Mouse (Mus musculus): Measurements from ENCODE around the gene Cul5.
A peak's percentile ranks its signal among the peaks of the same experiment; 100 is the strongest.

Cul5 gene

DNA sequence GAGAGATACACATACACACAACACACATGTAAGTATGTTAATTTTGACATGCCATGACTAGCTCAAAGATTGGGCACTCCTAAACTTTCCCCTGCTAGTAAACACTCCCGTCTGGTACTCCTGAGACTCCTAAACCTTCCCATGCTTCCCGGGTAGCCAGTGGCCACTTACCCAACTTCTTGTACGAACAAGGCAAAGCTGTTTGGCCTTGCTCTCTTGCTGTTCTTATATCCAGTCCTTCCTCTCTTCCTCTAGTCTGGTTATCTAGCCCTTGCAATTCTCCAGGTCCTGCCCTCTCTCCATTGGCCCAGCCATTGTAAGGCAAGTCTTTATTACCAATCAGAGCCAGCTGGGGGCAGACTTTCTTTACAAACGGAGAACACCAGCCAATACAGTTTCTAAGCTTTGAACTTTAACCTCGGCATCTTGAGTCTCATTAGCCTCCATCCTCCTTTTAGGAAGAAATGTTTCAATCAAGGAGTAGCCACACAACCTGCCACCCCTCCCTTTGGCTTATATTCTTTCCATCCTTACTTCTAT lies at the start of gene Cul5:
TSS of gene Cul5 (minus strand) at position 335 of the 540 bp plus-strand sequence.
- no peak for ATAC-seq (ENCODE audit: low TSS enrichment)

DNA sequence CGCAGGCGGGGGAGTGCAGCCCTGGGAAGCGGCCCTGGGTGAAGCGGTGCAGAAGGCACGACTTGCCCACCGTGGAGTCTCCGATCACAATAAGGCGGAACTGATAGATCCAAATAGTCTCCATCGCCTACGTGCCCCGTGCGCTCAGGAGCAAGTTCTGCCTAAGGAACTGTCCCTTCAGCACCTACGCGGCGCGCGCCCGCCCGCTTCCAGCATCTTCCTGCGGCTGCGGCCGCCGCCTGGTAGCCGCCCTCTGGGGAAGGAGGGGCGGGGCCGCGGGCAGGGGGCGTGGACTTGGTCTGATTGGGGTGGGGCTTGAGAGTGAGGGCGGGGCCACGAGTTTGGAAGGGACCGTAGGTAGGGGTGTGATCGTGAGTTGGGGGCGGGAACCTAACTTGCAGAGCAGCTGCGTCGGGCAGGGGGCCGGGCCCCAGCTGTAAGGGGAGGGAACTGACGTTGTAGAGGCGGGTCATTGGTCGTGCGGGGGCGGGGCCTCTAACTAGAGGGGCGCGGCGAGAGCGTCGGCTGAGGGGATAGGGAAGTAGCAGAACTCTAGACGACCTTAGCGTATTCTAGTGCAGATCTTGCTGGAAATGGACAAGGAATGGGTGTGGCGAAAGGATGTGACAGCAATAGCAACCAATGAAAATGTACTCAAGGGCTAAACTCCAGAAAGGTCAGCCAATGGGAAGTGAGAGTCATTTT lies 36.3 kb upstream of the Cul5 start, which contains the start of gene Rab39:
TSS of gene Rab39 (minus strand) at position 241 of the 705 bp plus-strand sequence.
- peak; percentile 92 for ATAC-seq (ENCODE audit: low TSS enrichment)

GRCm38 (mm10) chr9:53705491-53705991 lies 35.7 kb upstream of the Cul5 start:
- ATAC-seq (ENCODE audit: low TSS enrichment): peak; percentile 57

DNA sequence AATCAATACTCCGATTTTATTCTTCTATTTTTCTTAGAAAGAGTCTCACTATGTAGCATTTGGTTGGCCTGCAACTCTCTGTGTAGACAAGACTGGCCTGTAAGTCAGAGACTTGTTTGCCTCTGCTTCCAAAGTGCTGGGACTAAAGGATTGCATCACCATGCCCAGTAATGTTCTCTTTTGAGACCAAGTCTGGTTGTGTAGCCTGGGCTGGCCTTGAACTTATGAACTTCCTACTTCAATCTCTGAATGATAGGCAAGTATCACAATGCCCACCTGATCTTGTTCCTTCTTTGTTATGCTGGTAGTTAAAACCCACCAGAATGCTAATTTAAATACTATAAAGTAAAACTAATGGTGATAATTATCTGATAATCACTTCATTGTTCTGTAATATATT lies 33.2 kb upstream of the Cul5 start:
- ATAC-seq (ENCODE audit: low TSS enrichment): no peak

- ATAC-seq (ENCODE audit: low TSS enrichment): no peak
These were observed 30.7 kb upstream of the Cul5 start for GRCm38 (mm10) chr9:53700496-53700895.

DNA sequence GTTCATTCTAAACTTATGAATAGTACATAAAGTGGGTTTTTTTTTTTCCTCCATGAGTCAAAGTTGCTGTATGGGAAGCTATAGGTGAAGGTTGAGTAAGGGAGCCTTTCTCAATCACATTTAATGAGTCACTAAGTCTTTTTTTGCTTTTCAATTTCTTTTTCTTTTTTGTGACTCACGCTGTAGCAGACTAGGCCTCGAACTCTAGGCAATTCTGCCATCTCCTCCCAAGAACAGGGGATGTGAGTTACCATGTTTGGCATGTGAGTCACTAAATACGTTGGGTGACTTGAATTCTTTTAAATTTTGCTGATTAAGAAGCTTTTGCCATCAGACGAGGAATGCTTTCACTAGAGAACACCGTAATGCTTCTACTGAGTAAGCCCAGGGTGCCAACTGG lies 26.0 kb upstream of the Cul5 start:
- no peak for ATAC-seq (ENCODE audit: low TSS enrichment)

DNA sequence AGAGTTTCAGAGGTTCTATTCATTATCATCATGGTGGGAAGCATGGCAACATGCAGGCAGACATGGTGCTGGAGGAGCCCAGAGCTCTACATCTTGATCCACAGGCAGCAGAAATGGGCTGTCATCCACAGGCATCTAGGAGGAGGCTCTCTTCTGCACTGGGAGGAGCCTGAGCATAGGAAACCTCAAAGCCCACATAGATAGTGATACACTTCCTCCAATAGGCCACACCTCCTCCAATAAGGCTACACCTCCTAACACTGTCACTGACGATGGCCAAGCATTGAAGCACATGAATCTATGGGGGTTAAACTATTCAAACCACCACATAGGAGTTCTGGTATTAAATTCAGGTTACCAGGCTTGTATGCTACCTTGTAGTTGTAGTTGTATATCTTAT lies 23.9 kb upstream of the Cul5 start:
- ATAC-seq (ENCODE audit: low TSS enrichment): no peak

DNA sequence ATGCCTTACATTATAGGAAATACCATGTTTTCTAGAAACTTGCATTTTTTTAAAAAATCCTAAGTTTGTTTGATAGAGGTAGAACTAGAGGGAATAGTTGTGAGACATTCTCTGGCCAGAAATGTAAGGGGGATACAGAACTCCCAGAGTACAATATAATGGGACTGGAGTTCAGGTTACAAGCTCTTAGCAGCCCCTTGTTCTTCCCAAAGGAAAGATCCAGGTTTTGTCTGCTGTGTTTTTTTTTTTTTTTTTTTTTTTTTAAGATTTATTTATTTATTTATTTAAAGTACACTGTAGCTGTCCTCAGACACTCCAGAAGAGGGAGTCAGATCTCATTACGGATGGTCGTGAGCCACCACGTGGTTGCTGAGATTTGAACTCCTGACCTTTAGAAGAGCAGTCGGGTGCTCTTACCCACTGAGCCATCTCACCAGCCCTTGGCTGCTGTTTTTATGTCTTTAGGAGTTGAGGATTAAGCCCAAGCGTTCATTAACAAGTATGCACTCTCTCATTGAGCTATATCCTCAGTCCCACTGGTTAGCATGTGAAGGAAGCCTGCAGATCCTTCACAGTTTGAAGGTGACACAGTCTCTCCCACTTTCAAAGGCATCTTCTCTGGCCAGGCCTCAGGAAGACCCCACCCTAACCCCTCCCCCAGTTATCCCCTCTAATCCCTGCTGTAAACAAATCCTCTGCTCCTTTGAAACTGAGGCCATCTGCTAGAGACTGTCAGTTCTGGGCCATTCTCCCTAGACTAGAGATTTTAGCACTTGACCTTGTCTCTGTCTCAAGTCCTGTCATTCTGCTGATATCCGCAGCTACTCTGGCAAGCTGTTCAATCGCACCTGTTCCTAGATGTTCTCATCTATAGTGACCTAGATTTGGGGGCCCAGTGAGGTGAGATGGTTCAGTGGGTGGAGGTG lies 22.2 kb upstream of the Cul5 start:
- no peak for ATAC-seq (ENCODE audit: low TSS enrichment)

DNA sequence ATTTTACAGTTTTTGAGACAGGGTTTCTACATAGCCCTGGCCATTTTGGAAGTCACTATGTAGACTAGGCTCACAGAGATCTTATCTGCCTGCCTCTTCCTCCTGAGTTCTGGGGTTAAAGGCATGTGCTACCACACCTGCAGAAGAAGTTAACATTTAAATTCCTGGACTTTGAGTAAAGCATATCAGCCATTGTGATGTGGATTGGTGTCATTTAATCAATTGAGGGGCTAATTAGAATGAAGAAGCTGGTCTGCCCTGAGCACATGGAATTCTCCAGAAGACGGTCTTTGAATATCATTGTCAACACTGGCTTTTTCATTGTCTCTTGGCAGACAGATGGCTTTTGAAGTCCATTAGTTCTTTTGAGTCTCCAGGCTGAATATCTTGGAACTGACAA lies 11.0 kb upstream of the Cul5 start:
- no peak for ATAC-seq (ENCODE audit: low TSS enrichment)

DNA sequence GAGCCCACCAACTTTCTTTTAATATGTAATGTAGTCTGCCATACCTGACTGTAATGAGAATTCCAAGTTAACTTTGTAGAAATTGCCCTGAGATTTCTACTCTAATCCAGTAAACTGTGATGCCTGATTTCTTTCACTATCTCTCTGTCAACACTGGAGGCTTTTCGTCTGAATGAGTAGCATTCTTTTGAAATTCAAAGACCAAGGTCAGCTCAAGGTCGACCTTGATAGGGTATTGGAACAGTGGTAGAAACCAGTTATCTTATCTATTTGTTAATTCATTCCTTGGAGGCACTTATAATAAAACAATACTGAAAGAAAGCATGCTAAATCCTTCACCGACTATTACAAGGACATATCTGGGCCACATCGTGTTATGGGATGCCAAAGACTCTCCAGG lies 7.1 kb upstream of the Cul5 start:
- ATAC-seq (ENCODE audit: low TSS enrichment): no peak

GRCm38 (mm10) chr9:53673571-53673970 lies 3.8 kb upstream of the Cul5 start:
- peak; percentile 96 for ATAC-seq (ENCODE audit: low TSS enrichment)

DNA sequence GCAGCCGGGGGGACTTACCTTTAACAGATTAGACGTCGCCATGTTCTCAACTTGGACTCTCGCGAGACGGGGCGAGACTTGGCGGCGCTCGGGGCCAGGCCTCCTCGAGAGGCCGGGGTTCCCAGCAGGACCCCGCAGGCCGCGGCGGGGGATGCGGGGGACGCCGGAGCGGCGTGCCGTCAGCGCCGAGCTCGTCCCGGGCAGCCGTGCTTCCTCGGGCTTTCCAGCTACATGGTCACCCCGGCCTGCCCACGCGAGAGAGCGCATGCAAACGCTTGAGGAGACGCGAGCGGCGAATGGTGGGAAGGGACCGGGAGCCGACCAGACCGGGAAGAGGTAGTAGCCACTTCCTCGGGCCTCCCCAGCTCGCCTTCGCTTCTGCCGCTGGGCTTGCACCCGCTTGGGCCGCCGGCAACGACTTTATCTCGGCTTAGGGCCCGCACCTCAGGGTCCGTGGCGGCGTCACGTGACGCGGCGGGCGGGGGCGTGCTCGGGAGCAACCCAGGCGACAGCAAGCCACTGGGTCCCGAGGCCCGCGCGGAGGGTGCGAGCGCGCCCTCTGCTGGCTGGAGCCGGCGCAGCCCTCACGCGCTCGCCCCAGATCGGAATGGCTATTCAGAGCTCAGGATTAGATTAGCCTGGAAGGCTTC lies 2.7 kb downstream of the Cul5 start:
- peak; percentile 90 for ATAC-seq (ENCODE audit: low TSS enrichment)

GRCm38 (mm10) chr9:53666665-53667019 lies 3.2 kb downstream of the Cul5 start:
- peak; percentile 22 for ATAC-seq (ENCODE audit: low TSS enrichment)

DNA sequence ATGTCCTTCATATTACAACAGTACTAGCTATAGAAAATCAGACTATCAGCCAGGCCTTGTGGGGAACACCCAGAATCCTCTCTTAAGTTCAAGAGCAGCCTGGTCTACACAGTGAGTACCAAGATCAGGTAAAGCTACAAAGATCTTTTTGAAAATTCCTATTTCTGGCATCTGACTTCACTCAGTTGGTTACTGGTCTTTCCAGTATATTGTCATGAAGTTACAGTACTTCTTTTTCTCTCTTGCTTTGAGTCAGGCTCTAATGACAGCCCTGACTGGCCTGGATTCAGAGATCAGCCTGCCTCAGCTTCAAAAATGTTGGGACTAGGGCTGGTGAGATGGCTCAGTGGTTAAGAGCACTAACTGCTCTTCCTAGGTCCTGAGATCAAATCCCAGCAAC lies 4.4 kb downstream of the Cul5 start:
- ATAC-seq (ENCODE audit: low TSS enrichment): no peak

DNA sequence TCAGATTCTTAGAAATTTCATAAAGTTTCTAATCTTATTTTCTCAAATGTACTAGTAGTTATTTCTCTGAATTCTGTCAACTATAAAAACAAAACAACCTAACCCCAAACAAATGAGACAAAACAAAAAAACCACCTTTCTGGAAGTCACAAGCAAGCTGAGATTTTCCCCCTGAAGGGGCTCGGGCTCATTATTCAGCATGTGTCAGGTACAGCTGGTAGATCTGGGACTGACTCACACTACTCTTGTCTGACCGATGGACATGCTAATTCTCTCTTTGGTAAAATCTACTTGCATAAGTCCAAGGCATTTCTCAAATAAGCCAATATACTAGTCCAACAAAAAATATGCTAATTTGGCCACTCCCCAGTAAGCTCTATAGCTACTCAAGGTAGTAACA lies 5.0 kb downstream of the Cul5 start:
- ATAC-seq (ENCODE audit: low TSS enrichment): no peak

GRCm38 (mm10) chr9:53634796-53635195 lies 35.0 kb downstream of the Cul5 start:
- no peak for ATAC-seq (ENCODE audit: low TSS enrichment)

GRCm38 (mm10) chr9:53615246-53615645 lies 54.6 kb downstream of the Cul5 start:
- no peak for ATAC-seq (ENCODE audit: low TSS enrichment)

DNA sequence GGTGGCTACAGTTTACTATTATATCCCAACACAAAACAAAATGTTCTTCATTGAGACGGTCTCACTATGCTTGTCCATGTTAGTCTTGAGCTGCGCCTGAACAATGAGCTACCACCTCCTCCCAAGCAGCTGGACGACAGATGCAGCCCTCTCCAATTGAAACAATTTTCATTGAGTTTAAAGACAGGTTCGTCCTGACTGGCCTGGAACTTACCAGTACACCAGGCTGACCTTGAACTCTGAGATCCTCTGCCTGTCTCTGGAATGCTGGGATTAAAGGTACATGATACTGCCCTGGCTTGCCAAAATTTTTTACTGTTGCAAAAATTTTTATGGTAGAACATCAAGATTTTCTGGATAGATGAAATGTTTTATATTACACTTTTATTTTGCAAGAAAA lies 55.5 kb downstream of the Cul5 start:
- ATAC-seq (ENCODE audit: low TSS enrichment): no peak

GRCm38 (mm10) chr9:53609968-53610781 lies 59.6 kb downstream of the Cul5 start, which contains the start of gene Acat1:
TSS of gene Acat1 (minus strand) at chr9:53610382.
- peak; percentile 96 for ATAC-seq (ENCODE audit: low TSS enrichment)

GRCm38 (mm10) chr9:53609306-53609967 lies 60.4 kb downstream of the Cul5 start:
- peak; percentile 41; the same call in 1 of the 2 replicates for ATAC-seq (ENCODE audit: low TSS enrichment)

DNA sequence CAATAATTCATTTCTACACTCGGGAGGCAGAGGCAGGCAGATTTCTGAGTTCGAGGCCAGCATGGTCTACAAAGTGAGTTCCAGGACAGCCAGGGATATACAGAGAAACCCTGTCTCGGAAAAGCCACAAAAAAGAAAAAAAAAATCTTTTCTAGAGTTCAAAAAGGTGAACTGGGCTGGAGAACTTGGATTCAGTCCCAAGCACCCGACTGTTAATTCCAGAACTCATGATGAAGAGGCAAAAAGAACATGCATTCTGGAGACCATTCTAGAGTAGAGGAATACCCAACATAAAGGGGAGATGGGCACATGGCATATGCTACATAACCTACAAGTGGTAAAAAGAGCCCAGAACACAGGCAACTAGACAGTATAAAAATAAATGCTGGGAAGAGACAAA lies 62.0 kb downstream of the Cul5 start:
- ATAC-seq (ENCODE audit: low TSS enrichment): no peak

Measured in frontal cortex, adult (tissue).